Mouse (Mus musculus) stomach, postnatal 0 days (tissue): ENCODE results near the gene Ndufaf2. TPM values are rescaled to one million over a fixed set of nuclear protein-coding genes. Genes with fewer than 3 reads are reported as not detected.

ENCODE experiments used
- ATAC-seq: fragments of 200-750 bp; cut with Nextera tagmentation; 2 replicates; pipeline ENCODE4 v1.8.0; 2017; ENCODE audit not compliant: low FRiP score, low TSS enrichment
- DNase-seq: peaks from one replicate; pipeline ENCODE4 v3.0.0-alpha.2; 2016; ENCODE audit warnings: low spot score
- H3K27ac ChIP-seq: fragments of 300-500 bp; sonication (generic); replicated peaks from 2 replicates; pipeline ENCODE4 v1.5.1; 2014; ENCODE audit warnings: mild to moderate bottlenecking, control low read depth
- H3K27me3 ChIP-seq: fragments of 300-500 bp; sonication (generic); 2 replicates; pipeline ENCODE4 v1.6.1; 2014; ENCODE audit warnings: low read length; ENCODE audit not compliant: control insufficient read depth, insufficient read depth
- H3K36me3 ChIP-seq: fragments of 300-500 bp; sonication (generic); 2 replicates; pipeline ENCODE4 v1.6.1; 2014; ENCODE audit warnings: low read length, mixed read lengths; ENCODE audit not compliant: control insufficient read depth, insufficient read depth
- H3K4me1 ChIP-seq: fragments of 300-500 bp; sonication (generic); replicated peaks from 2 replicates; pipeline ENCODE4 v1.6.1; 2014; ENCODE audit warnings: antibody characterized with exemption; ENCODE audit not compliant: control insufficient read depth, insufficient read depth
- H3K4me2 ChIP-seq: fragments of 300-500 bp; sonication (generic); replicated peaks from 2 replicates; pipeline ENCODE4 v1.6.1; 2014; ENCODE audit warnings: low read depth, mild to moderate bottlenecking, control low read depth, moderate library complexity
- H3K4me3 ChIP-seq: fragments of 300-500 bp; sonication (generic); 2 replicates; pipeline ENCODE4 v1.5.1; 2014; ENCODE audit warnings: low read depth, low read length, control low read depth
- H3K9ac ChIP-seq: fragments of 300-500 bp; sonication (generic); 2 replicates; pipeline ENCODE4 v1.6.1; 2014; ENCODE audit warnings: mild to moderate bottlenecking, low read length, control low read depth, mixed read lengths
- H3K9me3 ChIP-seq: fragments of 300-500 bp; sonication (generic); 2 replicates; pipeline ENCODE4 v1.6.1; 2016; ENCODE audit warnings: low read length; ENCODE audit not compliant: control insufficient read depth
- CTCF ChIP-seq: IDR thresholded peaks from 2 replicates; pipeline ENCODE4 v1.5.1; 2016; ENCODE audit warnings: antibody characterized with exemption, low read depth, mild to moderate bottlenecking, moderate library complexity
- EP300 ChIP-seq: optimal IDR thresholded peaks from 2 replicates; pipeline ENCODE3; 2016; ENCODE audit warnings: antibody characterized with exemption
- WGBS: fragments of 180-500 bp; shearing (Covaris S2); extraction: QIAGEN DNeasy Blood & Tissue Kit; methylation state at CpG from one replicate; pipeline ENCODE4 v1.1.7; 2014; 5-methylcytosine and 5-hydroxymethylcytosine counted together
- polyA plus RNA-seq: library from polyadenylated mRNA; unstranded; fragments of >200 nt; fragmentation: Nextera tagmentation; extraction: Ambion mirVana; gene quantifications from 2 replicates; pipeline ENCODE4 v1.2.1, GENCODE M21; 2015

The Ndufaf2 gene
- polyA plus RNA-seq, 1 experiment from 2014 or later = 44.9 TPM

- DNase-seq (no peak), ATAC-seq (no peak)
- Histone ChIP-seq H3K9me3 (no peaks in the 10 kb centered on the region), H3K4me2 (no peak overlapping the region), H3K4me1 (no peaks in the 10 kb centered on the region), H3K36me3 (no peaks in the 10 kb centered on the region), H3K9ac (no peak overlapping the region), H3K4me3 (no peak overlapping the region), H3K27ac (no peak overlapping the region), H3K27me3 (no peaks in the 10 kb centered on the region)
- TF ChIP-seq EP300 (no peak), CTCF (no peak)
- WGBS = 97% methylated on average over 10 of the region's 10 CpGs
Observed at GRCm38 (mm10) chr13:108070171-108070570, 88.3 kb downstream of the Ndufaf2 start.

DNA sequence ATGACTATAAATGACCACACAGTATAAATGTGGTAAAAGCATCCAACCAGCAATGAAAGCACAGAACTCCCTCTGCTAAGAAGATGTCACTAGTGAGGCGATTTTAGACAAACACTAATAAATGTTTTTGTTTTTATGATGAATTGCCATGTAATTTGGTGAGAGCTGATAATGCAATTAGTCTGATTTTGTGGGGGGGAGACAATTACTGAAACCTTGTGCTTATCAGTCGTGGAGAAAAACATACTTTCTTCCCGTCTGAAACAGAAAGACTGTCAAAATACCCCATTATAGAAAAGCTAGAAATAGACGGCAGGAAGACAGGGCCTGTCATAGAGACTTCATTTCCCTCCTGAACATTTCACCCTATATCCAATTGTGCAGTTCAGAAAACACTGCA, 89.3 kb downstream of the Ndufaf2 start:
- Histone ChIP-seq H3K4me2 (no peak overlapping the region), H3K9me3 (no peaks in the 10 kb centered on the region), H3K4me1 (no peaks in the 10 kb centered on the region), H3K27me3 (no peaks in the 10 kb centered on the region), H3K27ac (no peak overlapping the region), H3K36me3 (no peaks in the 10 kb centered on the region), H3K4me3 (no peak overlapping the region), H3K9ac (no peak overlapping the region)
- ATAC-seq (no peak), DNase-seq (no peak)
- 68% methylated on average over 4 of the region's 4 CpGs for WGBS
- TF ChIP-seq EP300 (no peak), CTCF (no peak)

DNA sequence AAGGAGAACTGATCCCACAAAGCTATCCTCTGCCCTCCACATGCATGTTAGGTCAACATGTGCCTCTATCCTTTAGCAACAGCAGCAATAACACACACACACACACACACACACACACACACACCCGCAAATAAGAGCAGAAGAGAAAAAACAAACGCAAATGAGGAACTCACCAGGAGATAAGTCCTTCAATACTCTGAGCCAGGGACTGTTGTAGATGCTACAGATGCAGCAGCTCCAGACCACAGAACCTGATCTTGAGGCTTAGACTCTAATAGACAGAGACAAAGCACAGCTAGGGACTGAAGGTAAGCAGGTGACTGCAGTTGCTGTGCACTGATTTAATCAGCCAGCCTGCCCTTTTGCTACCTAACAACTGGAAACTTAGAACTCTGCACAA, 92.4 kb downstream of the Ndufaf2 start:
- H3K36me3 ChIP-seq = no peaks in the 10 kb centered on the region
- WGBS = 68% methylated on average over 2 of the region's 2 CpGs
- DNase-seq (no peak), ATAC-seq (no peak)
- H3K9me3 ChIP-seq = no peaks in the 10 kb centered on the region
- H3K4me3 ChIP-seq = no peak overlapping the region
- no peak overlapping the region for H3K4me2 ChIP-seq
- no peaks in the 10 kb centered on the region for H3K27me3 ChIP-seq
- TF ChIP-seq CTCF (no peak), EP300 (no peak)
- H3K9ac ChIP-seq = no peak overlapping the region
- no peaks in the 10 kb centered on the region for H3K4me1 ChIP-seq
- no peak overlapping the region for H3K27ac ChIP-seq

DNA sequence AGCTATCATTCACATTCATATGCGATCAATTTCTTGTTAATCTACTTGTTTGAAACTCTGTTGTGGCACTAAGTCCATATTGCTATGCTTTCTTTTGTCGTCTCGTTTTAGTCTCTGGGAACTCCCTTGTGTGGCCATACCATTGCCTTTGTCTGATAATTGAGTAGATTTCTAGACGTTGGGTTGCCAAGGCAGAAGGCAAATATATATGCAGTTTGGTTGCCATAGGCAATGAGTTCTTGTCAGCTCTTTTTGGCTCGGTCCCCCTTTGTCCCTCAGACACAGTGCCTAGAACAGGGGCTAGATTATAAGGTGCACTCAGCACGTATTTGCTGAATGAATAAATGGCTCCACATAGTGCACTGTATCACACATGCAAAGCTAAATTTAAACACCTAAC, 94.1 kb downstream of the Ndufaf2 start:
- ATAC-seq (no peak), DNase-seq (no peak)
- Histone ChIP-seq H3K36me3 (no peaks in the 10 kb centered on the region), H3K9me3 (no peaks in the 10 kb centered on the region), H3K4me3 (no peak overlapping the region), H3K4me1 (no peaks in the 10 kb centered on the region), H3K27me3 (no peaks in the 10 kb centered on the region), H3K27ac (no peak overlapping the region), H3K9ac (no peak overlapping the region), H3K4me2 (no peak overlapping the region)
- 61% methylated on average over 6 of the region's 6 CpGs for WGBS
- TF ChIP-seq CTCF = no peak
- no peak for TF ChIP-seq EP300

- Histone ChIP-seq H3K9ac (no peak overlapping the region), H3K27ac (no peak overlapping the region), H3K36me3 (no peaks in the 10 kb centered on the region), H3K9me3 (no peaks in the 10 kb centered on the region), H3K4me3 (no peak overlapping the region), H3K27me3 (no peaks in the 10 kb centered on the region), H3K4me2 (no peak overlapping the region), H3K4me1 (no peaks in the 10 kb centered on the region)
- 56% methylated on average over 11 of the region's 11 CpGs for WGBS
- no peak for DNase-seq
- TF ChIP-seq CTCF (peak; percentile 40), EP300 (no peak)
- ATAC-seq = no peak
Observed at GRCm38 (mm10) chr13:108063374-108064134, 94.9 kb downstream of the Ndufaf2 start.

- H3K36me3 ChIP-seq = no peaks in the 10 kb centered on the region
- no peaks in the 10 kb centered on the region for H3K4me1 ChIP-seq
- no peak overlapping the region for H3K27ac ChIP-seq
- no peak overlapping the region for H3K9ac ChIP-seq
- DNase-seq (no peak), ATAC-seq (no peak)
- no peak overlapping the region for H3K4me2 ChIP-seq
- no peak overlapping the region for H3K4me3 ChIP-seq
- H3K9me3 ChIP-seq = no peaks in the 10 kb centered on the region
- H3K27me3 ChIP-seq = no peaks in the 10 kb centered on the region
- TF ChIP-seq EP300 = no peak
- TF ChIP-seq CTCF = no peak
- 59% methylated on average over 5 of the region's 5 CpGs for WGBS
Observed at GRCm38 (mm10) chr13:108062900-108063299, 95.5 kb downstream of the Ndufaf2 start.
